Mouse (Mus musculus): ENCODE data around the gene Fgf18. TPM values are rescaled to one million over a fixed set of nuclear protein-coding genes. Genes with fewer than 3 reads are reported as not detected.

Fgf18 gene
- 3.6 TPM for polyA plus RNA-seq (2014; fragmentation: Illumina TruSeq; extraction: RNeasy Lipid Tissue Mini Kit (QIAGEN cat#74804); ENCODE audit: low read depth, low replicate concordance)

DNA sequence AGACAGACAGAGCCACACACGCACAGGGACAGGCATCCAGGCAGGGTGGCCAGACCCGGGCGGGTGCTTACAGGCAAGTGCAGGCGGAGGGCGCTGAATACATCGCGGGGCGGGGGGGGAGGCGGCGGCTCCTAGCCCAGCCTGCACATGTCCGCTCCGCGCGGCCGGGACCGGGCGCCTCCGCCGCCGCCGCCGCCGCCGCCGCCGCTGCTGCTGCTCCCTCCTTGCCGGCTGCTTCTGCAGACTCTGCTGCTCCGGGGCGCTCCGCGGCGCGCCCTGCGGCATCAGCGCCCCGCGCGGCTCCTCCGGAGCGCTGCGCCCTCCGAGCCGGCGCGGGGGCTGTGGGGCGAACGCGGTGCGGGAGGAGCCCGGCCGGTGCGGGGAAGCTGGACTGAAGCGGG, at the start of gene Fgf18:
Gene Fgf18, minus strand, starts transcription at position 230 of the 401 bp plus-strand sequence.

DNA sequence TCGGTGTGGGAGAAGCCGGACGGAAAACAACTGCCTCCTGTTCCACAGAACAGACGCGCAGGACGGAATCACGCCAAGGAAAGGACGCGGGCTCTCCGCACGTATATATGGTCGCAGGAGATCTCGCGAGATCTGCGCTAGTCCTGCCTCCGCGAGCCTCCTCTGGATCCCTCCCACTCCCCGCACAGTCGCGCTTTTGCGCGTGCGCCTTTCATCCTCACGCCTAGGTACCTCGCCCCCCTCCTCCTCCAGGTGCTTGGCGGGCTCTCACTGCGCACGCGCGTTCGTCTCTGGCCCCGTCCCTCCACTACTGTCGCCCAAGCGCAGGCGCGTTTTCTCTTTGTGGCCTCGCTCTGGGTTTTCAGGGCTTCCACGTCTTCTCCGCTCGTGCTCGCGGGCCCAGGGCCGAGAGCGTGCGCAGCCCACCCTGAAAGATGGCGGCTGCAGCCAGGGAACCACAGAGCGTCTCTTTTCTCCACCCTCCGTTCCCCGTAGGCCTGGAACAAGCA, 15.9 kb upstream of the Fgf18 start, which contains the start of gene Npm1:
Gene Npm1, minus strand, starts transcription at position 209 of the 509 bp plus-strand sequence.

Other genes starting within 250 kb of the Fgf18 start
- gene Npm1, start 15.8 kb upstream of the Fgf18 start, polyA plus RNA-seq (2014; fragmentation: Illumina TruSeq; extraction: RNeasy Lipid Tissue Mini Kit (QIAGEN cat#74804); ENCODE audit: low read depth, low replicate concordance), result 259 TPM
- not detected for gene Tlx3, start 56.2 kb upstream of the Fgf18 start, polyA plus RNA-seq (2014; fragmentation: Illumina TruSeq; extraction: RNeasy Lipid Tissue Mini Kit (QIAGEN cat#74804); ENCODE audit: low read depth, low replicate concordance)
- gene Gm12117, start 129.3 kb upstream of the Fgf18 start, polyA plus RNA-seq (2014; fragmentation: Illumina TruSeq; extraction: RNeasy Lipid Tissue Mini Kit (QIAGEN cat#74804); ENCODE audit: low read depth, low replicate concordance), result not detected